Mouse (Mus musculus): ENCODE data around the gene Reg3b. TPM values are rescaled to one million over a fixed set of nuclear protein-coding genes. Genes with fewer than 3 reads are reported as not detected.
"Not testable (repeated sequence)": the region's sequence is repeated elsewhere in the genome, so short reads cannot be mapped to it uniquely, and the experiment has no call there.

The Reg3b gene
- polyA plus RNA-seq, 1 experiment from 2014 or later, result 4.9 TPM

DNA sequence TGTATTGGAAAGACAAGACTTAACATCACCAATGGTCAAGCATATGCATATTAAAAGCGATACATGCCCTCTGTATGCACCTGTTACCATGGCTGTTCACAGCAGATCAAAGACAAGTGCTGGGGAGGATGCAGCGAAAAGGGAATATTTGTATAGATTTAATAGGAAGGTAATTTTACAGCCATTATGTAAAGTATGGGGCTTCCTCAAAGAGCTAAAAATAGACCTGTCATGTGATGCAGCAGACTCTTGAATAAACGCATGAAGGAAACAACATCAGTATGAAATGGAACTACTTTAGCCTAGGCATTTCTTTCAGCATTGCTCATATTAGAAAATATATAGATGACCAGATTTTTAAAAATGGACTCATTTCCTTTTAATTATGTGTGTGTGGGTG is 15.2 kb downstream of the Reg3b start:
- Histone ChIP-seq H3K27ac (replicated peaks; ENCODE audit: low read depth, low read length) (no peak overlapping the region), H3K4me2 (ENCODE audit: low read depth, low read length) (no peak overlapping the region), H3K9ac (ENCODE audit: low read depth, low read length) (no peak overlapping the region), H3K4me1 (ENCODE audit: control insufficient read depth, insufficient read depth, low read length) (no peaks in the 10 kb centered on the region), H3K9me3 (ENCODE audit: control insufficient read depth, low read length) (no peaks in the 10 kb centered on the region), H3K4me3 (ENCODE audit: low read depth, low read length) (no peak overlapping the region), H3K36me3 (ENCODE audit: control insufficient read depth, insufficient read depth, low read length) (no peaks in the 10 kb centered on the region), H3K27me3 (replicated peaks; ENCODE audit: control insufficient read depth, insufficient read depth, low read length) (no peaks in the 10 kb centered on the region)
- no peak for ATAC-seq (ENCODE audit: low read depth)
- no peak for DNase-seq (ENCODE audit: low spot score)
- 71% methylated on average over 3 of the region's 3 CpGs for WGBS

DNA sequence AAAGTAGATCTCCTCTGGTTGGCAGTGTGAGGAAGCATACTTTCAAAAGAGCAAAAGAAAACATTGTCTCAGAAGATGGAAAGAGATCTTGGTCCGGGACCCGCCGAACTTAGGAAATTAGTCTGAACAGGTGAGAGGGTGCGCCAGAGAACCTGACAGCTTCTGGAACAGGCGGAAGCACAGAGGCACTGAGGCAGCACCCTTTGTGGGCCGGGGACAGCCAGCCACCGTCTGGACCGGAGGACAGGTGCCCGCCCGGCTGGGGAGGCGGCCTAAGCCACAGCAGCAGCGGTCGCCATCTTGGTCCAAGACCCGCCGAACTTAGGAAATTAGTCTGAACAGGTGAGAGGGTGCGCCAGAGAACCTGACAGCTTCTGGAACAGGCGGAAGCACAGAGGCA is 24.9 kb downstream of the Reg3b start, which contains the start of gene Reg2:
Gene Reg2 (plus strand): TSS at position 301 of the 400 bp plus-strand sequence.
- not testable (repeated sequence) for H3K27ac ChIP-seq (replicated peaks; ENCODE audit: low read depth, low read length); H3K4me2 ChIP-seq (ENCODE audit: low read depth, low read length); H3K4me3 ChIP-seq (ENCODE audit: low read depth, low read length); H3K4me1 ChIP-seq (ENCODE audit: control insufficient read depth, insufficient read depth, low read length); DNase-seq (ENCODE audit: low spot score); H3K27me3 ChIP-seq (replicated peaks; ENCODE audit: control insufficient read depth, insufficient read depth, low read length); H3K36me3 ChIP-seq (ENCODE audit: control insufficient read depth, insufficient read depth, low read length); ATAC-seq (ENCODE audit: low read depth); H3K9ac ChIP-seq (ENCODE audit: low read depth, low read length); H3K9me3 ChIP-seq (ENCODE audit: control insufficient read depth, low read length)
- WGBS, result 87% methylated on average over 4 of the region's 17 CpGs

- H3K27me3 ChIP-seq (replicated peaks; ENCODE audit: control insufficient read depth, insufficient read depth, low read length); H3K4me3 ChIP-seq (ENCODE audit: low read depth, low read length); H3K27ac ChIP-seq (replicated peaks; ENCODE audit: low read depth, low read length); H3K4me2 ChIP-seq (ENCODE audit: low read depth, low read length); H3K9ac ChIP-seq (ENCODE audit: low read depth, low read length); ATAC-seq (ENCODE audit: low read depth); H3K4me1 ChIP-seq (ENCODE audit: control insufficient read depth, insufficient read depth, low read length); DNase-seq (ENCODE audit: low spot score); H3K36me3 ChIP-seq (ENCODE audit: control insufficient read depth, insufficient read depth, low read length); H3K9me3 ChIP-seq (ENCODE audit: control insufficient read depth, low read length): not testable (repeated sequence)
These were observed 52.0 kb downstream of the Reg3b start, which contains the start of gene Reg1 for GRCm38 (mm10) chr6:78422411-78422810. Gene Reg1, plus strand, starts transcription at chr6:78422711.

Other genes starting within 250 kb of the Reg3b start
- not detected in 2 replicates for gene Reg3d, start 8.2 kb downstream of the Reg3b start, polyA plus RNA-seq (2014; fragmentation: Nextera tagmentation; extraction: Ambion mirVana)
- not detected in 2 replicates for gene Reg3a, start 10.1 kb downstream of the Reg3b start, polyA plus RNA-seq (2014; fragmentation: Nextera tagmentation; extraction: Ambion mirVana)
- gene Reg2, start 25.0 kb downstream of the Reg3b start, polyA plus RNA-seq (2014; fragmentation: Nextera tagmentation; extraction: Ambion mirVana), result not detected in 2 replicates
- not detected in 2 replicates for gene Reg1, start 52.1 kb downstream of the Reg3b start, polyA plus RNA-seq (2014; fragmentation: Nextera tagmentation; extraction: Ambion mirVana)
- gene Reg3g, start 98.2 kb downstream of the Reg3b start, polyA plus RNA-seq (2014; fragmentation: Nextera tagmentation; extraction: Ambion mirVana), result 19.8 and 33.6 TPM in 2 replicates